Mouse (Mus musculus) heart, adult 2 months (tissue): ENCODE measurements around the gene Pfn3. TPM values are rescaled to one million over a fixed set of nuclear protein-coding genes. Genes with fewer than 3 reads are reported as not detected.
"Not testable (repeated sequence)": the region's sequence is repeated elsewhere in the genome, so short reads cannot be mapped to it uniquely, and the experiment has no call there.

ENCODE experiments used
- DNase-seq, 2 experiments: peaks; one replicate each; pipeline ENCODE4 v3.0.0; 2021
- H3K27ac ChIP-seq: fragments of 200-600 bp; 2 replicates; pipeline ENCODE4 v1.8.1; 2022
- H3K27me3 ChIP-seq: fragments of 200-500 bp; 2 replicates; pipeline ENCODE4 v1.6.1; 2012; ENCODE audit warnings: mild to moderate bottlenecking, low read length, inconsistent platforms, mixed read lengths; ENCODE audit not compliant: control insufficient read depth, insufficient read depth
- H3K36me3 ChIP-seq: fragments of 200-500 bp; 2 replicates; pipeline ENCODE4 v1.6.1; 2012; ENCODE audit warnings: low read length, inconsistent platforms; ENCODE audit not compliant: control insufficient read depth, insufficient read depth
- H3K4me1 ChIP-seq: fragments of 200-500 bp; 2 replicates; pipeline ENCODE4 v1.6.1; 2011; ENCODE audit warnings: low read length; ENCODE audit not compliant: control insufficient read depth, insufficient read depth
- H3K4me3 ChIP-seq: fragments of 200-600 bp; 2 replicates; pipeline ENCODE4 v1.8.1; 2022
- H3K79me2 ChIP-seq: fragments of 200-500 bp; replicated peaks from 2 replicates; pipeline ENCODE4 v1.6.1; 2012; ENCODE audit warnings: mild to moderate bottlenecking, inconsistent platforms, low read length, moderate library complexity, mixed read lengths; ENCODE audit not compliant: control insufficient read depth, insufficient read depth
- H3K9ac ChIP-seq: fragments of 200-500 bp; 2 replicates; pipeline ENCODE4 v1.6.1; 2012; ENCODE audit warnings: low read depth, mild to moderate bottlenecking, control low read depth, inconsistent platforms, low read length, mixed read lengths
- CTCF ChIP-seq: fragments of 200-600 bp; IDR thresholded peaks from 2 replicates; pipeline ENCODE4 v1.8.1; 2022; ENCODE audit warnings: antibody characterized with exemption, mild to moderate bottlenecking, moderate library complexity
- EP300 ChIP-seq: fragments of 200-500 bp; IDR thresholded peaks from 2 replicates; pipeline ENCODE4 v1.6.1; 2011; ENCODE audit warnings: low read depth, low read length, control low read depth; ENCODE audit not compliant: insufficient read depth
- POLR2A ChIP-seq: fragments of 200-500 bp; IDR thresholded peaks from 2 replicates; pipeline ENCODE4 v1.6.1; 2011; ENCODE audit warnings: mild to moderate bottlenecking, low read depth, low read length, control low read depth; ENCODE audit not compliant: insufficient read depth
- WGBS: fragments of 180-500 bp; shearing (Covaris S2); methylation state at CpG from one replicate; pipeline ENCODE4 v1.1.7; 2018; 5-methylcytosine and 5-hydroxymethylcytosine counted together
- intact Hi-C: fragments of 180-260 bp; cut with DNase I; formaldehyde crosslinking; loops from one replicate; pipeline ENCODE4 v1.15.1; 2025
- polyA plus RNA-seq: library from polyadenylated mRNA; depleted of rRNA; stranded (reverse); fragments of >200 nt; gene quantifications from 2 replicates; pipeline ENCODE4 v1.2.3, GENCODE M21; 2012
- total RNA-seq, 2 experiments: library from RNA; stranded (reverse); gene quantifications; 2 replicates each; pipeline ENCODE4 v1.2.3; 2021

Pfn3 gene
- total and polyA plus RNA-seq, 3 experiments = not detected

GRCm38 (mm10) chr13:55446483-55447105 is 31.6 kb upstream of the Pfn3 start:
- no peaks in the 10 kb centered on the region for H3K27me3 ChIP-seq
- no peak for TF ChIP-seq POLR2A
- TF ChIP-seq EP300 = no peak
- TF ChIP-seq CTCF = no peak
- intact Hi-C loops = loop anchor here (2.0 kb wide), 1 partner anchor 26 kb away; no protein-coding TSS in a partner anchor
- 68% methylated on average over 6 of the region's 6 CpGs for WGBS
- peaks cover 5% of the 10 kb centered on the region for H3K36me3 ChIP-seq
- peaks cover 3% of the 10 kb centered on the region for H3K79me2 ChIP-seq
- H3K4me3 ChIP-seq = peak overlapping the region; percentile 15; the same call in 1 of the 2 replicates
- no peak for DNase-seq
- H3K27ac ChIP-seq = peak overlapping the region; percentile 5; the same call in 1 of the 2 replicates
- peak overlapping the region; percentile 5; the same call in 1 of the 2 replicates for H3K9ac ChIP-seq
- peaks cover 18% of the 10 kb centered on the region for H3K4me1 ChIP-seq

GRCm38 (mm10) chr13:55445361-55446091 is 30.5 kb upstream of the Pfn3 start:
- H3K79me2 ChIP-seq = peaks cover 3% of the 10 kb centered on the region
- peak overlapping the region; percentile 95 for H3K27ac ChIP-seq
- 3% methylated on average over 62 of the region's 66 CpGs for WGBS
- no peak for TF ChIP-seq CTCF
- TF ChIP-seq EP300 = no peak
- intact Hi-C loops = loop anchor here (2.0 kb wide), 1 partner anchor 27 kb away; no protein-coding TSS in a partner anchor
- H3K27me3 ChIP-seq = no peaks in the 10 kb centered on the region
- H3K36me3 ChIP-seq = no peaks in the 10 kb centered on the region; the same call in 1 of the 2 replicates
- peaks cover 10% of the 10 kb centered on the region for H3K4me1 ChIP-seq
- DNase-seq = no peak
- H3K4me3 ChIP-seq = peak overlapping the region; percentile 93
- H3K9ac ChIP-seq = peak overlapping the region; percentile 98

DNA sequence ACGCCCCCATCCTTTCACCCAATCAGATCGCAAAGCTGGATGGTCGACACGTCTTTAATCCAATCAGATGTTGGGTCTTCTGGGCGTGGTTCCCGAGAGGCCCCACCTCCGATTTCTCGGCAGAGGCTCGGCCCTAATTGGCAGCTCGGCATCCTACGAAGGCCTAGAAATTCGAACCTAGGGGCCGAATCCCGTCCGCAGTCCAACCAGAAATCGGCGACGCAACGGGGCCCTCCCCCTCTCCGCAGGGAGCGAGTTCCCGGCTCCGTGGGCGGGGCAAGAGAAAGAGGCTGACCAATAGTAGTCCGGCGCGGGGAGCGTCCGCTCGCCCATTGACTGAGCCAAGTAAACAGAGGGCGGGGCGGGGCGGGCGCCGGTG is 29.9 kb upstream of the Pfn3 start, which contains the start of gene Grk6:
TSS of gene Grk6 (plus strand) at position 136 of the 379 bp plus-strand sequence.
- H3K79me2 ChIP-seq = peaks cover 3% of the 10 kb centered on the region
- H3K4me3 ChIP-seq = peak within 1 kb of the TSS; percentile 93
- intact Hi-C loops = no loop called here
- H3K27me3 ChIP-seq = no peaks in the 10 kb centered on the region
- TF ChIP-seq CTCF = no peak
- peak; percentile 99 to 100 for DNase-seq
- H3K4me1 ChIP-seq = peaks cover 10% of the 10 kb centered on the region
- no peaks in the 10 kb centered on the region; the same call in 1 of the 2 replicates for H3K36me3 ChIP-seq
- WGBS = under 1% methylated on average over 35 of the region's 35 CpGs
- peak within 1 kb of the TSS; percentile 98 for H3K9ac ChIP-seq
- H3K27ac ChIP-seq = peak within 1 kb of the TSS; percentile 99

DNA sequence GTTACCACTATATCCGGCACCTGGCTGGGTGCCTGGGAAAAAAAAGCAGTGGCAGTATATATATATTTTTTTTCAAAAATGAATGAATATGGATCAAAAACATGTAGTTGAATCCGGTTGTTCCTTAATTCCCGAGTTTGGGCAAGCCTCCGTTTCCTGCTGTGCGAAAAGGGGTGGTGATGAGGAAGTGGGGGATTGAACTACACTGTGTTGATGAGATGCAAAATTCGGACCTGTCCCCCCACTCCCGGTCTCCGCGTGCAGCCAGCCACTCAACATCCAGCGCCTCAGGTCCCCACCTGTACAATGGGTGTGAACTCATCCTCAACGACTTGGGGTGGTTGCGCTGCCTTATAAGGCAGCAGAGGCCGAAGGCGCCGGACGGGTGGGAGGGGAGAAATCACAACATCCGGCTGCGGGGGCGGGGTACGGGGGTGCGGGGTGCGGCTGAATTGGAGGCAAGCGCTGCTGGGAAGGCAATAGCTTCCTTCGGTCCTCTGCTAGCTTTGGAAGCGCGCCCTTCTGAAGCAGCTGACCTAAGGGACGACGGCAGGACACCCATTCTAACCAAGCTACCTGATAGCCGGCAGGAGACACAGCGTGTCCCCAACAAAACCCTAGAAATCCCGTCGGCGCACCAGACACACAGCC is 29.4 kb upstream of the Pfn3 start:
- TF ChIP-seq EP300 = no peak
- peak; percentile 74 for TF ChIP-seq POLR2A
- no peak for DNase-seq
- Histone ChIP-seq H3K4me1 (peaks cover 8% of the 10 kb centered on the region), H3K27me3 (no peaks in the 10 kb centered on the region), H3K4me3 (peak overlapping the region; percentile 50), H3K79me2 (peaks cover 3% of the 10 kb centered on the region), H3K36me3 (no peaks in the 10 kb centered on the region; the same call in 1 of the 2 replicates), H3K27ac (peak overlapping the region; percentile 99), H3K9ac (peak overlapping the region; percentile 71)
- intact Hi-C loops = no loop called here
- WGBS = 2% methylated on average over 33 of the region's 33 CpGs

DNA sequence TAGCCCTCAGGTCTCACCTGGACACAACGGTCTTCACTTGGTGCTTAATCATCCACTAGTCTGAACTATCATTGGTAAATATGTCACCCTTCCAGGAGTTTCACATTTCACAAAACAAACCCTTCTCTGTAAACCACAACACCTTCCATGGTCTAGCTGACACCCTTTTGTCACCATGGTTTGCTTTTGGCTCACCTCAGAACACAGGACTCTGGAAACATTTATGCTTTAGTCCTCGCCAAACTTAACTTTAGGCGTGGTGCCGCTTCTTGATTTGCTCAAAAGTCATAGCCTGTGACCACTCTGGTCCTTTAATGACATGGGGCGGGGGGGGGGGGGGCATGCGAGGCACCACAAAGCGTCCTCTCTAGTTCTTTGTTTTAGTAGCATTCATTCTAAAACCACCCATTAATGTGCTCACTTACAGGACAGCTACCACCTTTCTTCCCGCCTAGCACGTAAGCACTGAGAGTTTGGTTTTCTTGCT is 28.8 kb upstream of the Pfn3 start:
- Histone ChIP-seq H3K9ac (no peak overlapping the region), H3K79me2 (peaks cover 3% of the 10 kb centered on the region), H3K4me3 (peak overlapping the region; percentile 50), H3K36me3 (no peaks in the 10 kb centered on the region; the same call in 1 of the 2 replicates), H3K4me1 (peaks cover 8% of the 10 kb centered on the region), H3K27me3 (no peaks in the 10 kb centered on the region), H3K27ac (peak overlapping the region; percentile 99)
- intact Hi-C loops = no loop called here
- TF ChIP-seq EP300 = no peak
- TF ChIP-seq CTCF = no peak
- TF ChIP-seq POLR2A = no peak
- no peak for DNase-seq
- 33% methylated on average over 9 of the region's 9 CpGs for WGBS

DNA sequence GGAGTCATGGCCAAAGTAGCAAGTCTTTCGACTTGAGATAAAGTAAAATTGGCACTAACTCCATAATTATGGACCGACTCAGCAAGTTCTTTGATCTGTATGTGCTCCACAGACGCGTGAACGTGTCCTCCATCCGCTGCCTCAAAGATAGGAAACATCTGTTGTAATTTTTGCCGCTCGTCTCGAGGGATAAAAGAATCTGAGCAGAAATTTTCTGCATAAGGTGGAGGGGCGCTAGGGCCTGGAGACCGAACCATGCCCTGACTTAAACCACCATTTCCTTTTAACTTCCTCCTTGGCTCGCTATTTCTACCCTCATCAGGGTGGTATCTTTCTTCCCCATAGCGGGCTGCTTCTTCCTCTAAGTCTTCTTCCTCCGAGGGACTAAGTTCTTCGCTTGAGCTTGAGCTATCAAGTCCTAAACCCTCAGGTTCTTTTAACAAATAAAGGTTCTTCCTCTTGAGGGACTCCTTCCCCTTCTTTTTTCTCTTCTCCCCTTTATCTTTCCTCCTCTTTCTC is 22.1 kb upstream of the Pfn3 start:
- intact Hi-C loops, DNase-seq, H3K36me3 ChIP-seq, H3K4me3 ChIP-seq, H3K4me1 ChIP-seq, H3K79me2 ChIP-seq, H3K9ac ChIP-seq, H3K27ac ChIP-seq, H3K27me3 ChIP-seq: not testable (repeated sequence)
- WGBS = 79% methylated on average over 15 of the region's 15 CpGs
